Mouse (Mus musculus): Measurements from ENCODE around the gene Sox30.

Gene Sox30

GRCm38 (mm10) chr11:45979946-45980892, at the start of gene Sox30:
Gene Sox30, plus strand, starts transcription at chr11:45980310.
- DNase-seq (ENCODE audit: low spot score in 2 of 2) = peak; percentile 13 to 38

DNA sequence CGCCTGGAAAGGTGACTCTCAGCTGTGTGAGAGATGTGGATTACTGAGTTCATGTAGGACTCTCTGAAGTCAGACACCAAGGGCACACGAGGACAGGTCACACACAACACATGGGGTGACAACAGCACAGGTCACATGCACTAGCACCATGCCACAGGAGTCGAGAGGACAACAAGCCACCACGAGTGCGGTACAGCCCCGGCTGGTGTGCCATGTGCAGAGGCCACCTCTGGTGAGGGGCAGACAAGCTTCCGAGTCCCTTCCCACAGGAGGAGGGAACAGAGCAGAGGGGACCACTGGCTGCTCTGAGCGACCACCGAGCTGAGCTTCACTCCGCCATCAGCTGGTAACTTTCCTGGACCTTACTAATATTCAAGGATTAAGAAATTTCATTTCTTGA, 47.3 kb upstream of the Sox30 start:
- DNase-seq (ENCODE audit: low spot score in 2 of 2) = no peak

GRCm38 (mm10) chr11:45937478-45937877, 42.6 kb upstream of the Sox30 start:
- no peak for DNase-seq (ENCODE audit: low spot score in 2 of 2)

- no peak for DNase-seq (ENCODE audit: low spot score in 2 of 2)
Measured at GRCm38 (mm10) chr11:45938917-45939316, 41.2 kb upstream of the Sox30 start.

GRCm38 (mm10) chr11:45942281-45942680, 37.8 kb upstream of the Sox30 start:
- no peak for DNase-seq (ENCODE audit: low spot score in 2 of 2)

GRCm38 (mm10) chr11:45943108-45943705, 36.9 kb upstream of the Sox30 start:
- no peak for DNase-seq (ENCODE audit: low spot score in 2 of 2)

DNA sequence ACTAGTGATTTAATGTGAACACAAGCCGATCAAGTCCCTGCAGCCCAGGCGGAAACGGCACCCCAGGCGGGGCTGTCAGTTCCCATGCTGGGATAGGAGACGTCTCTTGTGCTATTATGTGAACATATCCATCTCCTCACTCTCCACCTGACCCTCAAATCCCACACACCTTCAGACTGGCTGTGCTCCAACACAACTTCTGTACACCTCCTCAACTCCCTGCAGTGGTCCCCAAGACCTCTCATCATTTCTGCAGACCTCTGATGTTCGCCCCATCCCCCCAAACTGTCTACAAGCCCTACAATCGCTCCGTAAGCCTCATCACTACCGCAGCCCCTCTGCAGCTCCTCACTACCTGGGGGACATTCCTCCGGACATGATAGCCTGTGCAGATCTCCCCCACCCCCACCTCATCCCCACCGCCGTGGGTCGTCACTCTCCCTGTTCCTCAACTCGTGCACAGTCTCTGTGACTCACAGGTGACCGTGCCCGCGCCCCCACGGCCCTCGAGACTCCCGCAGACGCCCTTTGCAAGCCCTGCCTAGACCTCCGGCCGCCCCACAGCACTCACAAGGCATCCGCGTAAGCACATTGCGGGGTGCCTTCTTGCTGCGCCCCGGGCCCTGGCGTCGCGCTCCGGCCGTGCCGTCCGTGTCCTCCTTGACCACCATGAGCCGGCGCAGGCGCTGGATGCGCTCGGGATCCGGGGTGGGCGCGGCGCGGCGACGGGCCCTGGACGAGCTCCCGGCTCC, 36.0 kb upstream of the Sox30 start:
- DNase-seq (ENCODE audit: low spot score in 2 of 2) = peak in 1 of 2 experiments; percentile 16

- DNase-seq (ENCODE audit: low spot score in 2 of 2) = peak; percentile 94
Measured at GRCm38 (mm10) chr11:45944643-45945156, 35.4 kb upstream of the Sox30 start, which contains the start of gene Lsm11. Gene Lsm11, minus strand, starts transcription at chr11:45944935.

DNA sequence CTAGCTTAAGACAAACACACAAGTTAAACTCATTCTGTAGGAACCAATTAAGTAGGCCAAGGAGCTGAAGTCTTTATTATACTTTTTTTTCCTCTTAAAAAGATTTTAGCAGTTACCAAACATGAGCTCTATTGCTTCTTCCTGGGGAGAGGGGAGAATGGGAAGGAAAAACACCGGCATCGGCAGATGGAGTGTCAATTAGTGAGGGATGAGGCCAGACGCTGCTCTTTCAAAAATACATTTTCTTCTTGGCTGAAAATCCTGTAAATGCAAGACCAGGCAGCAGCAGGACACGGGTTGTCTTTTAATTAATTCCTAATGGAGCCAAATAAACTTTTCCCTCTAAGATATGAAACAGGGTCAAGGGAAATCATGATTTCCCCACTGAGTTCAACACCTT, 33.3 kb upstream of the Sox30 start:
- DNase-seq (ENCODE audit: low spot score in 2 of 2) = no peak

- DNase-seq (ENCODE audit: low spot score in 2 of 2) = no peak
Measured at GRCm38 (mm10) chr11:45947491-45947890, 32.6 kb upstream of the Sox30 start.

DNA sequence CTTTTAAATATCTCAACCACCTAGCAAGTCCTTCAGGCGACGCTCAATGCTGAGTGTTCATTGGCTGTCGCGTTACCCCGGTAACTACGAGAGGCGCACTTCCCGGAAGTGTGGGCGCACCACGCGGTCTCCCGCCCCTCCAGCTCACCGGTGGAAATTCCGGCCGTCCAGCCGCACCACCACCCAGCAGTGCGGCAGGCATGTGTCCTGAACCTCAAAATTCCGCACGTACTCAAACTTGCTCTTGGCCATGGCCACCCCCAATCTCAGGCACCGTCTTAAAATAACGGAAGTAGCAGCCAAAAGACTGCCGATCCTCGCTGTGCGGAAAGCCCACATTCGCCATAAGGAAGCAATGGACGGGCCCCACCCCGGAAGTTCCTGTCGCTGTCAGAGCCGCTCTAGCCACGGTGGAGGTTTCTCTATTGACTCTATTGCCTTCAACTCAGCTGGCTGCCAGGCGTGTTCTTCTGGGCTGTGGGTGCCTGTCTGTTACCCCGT, 24.9 kb upstream of the Sox30 start, which contains the start of gene Thg1l:
TSS of gene Thg1l (minus strand) at position 368 of the 501 bp plus-strand sequence.
- peak; percentile 90 to 91 for DNase-seq (ENCODE audit: low spot score in 2 of 2)

DNA sequence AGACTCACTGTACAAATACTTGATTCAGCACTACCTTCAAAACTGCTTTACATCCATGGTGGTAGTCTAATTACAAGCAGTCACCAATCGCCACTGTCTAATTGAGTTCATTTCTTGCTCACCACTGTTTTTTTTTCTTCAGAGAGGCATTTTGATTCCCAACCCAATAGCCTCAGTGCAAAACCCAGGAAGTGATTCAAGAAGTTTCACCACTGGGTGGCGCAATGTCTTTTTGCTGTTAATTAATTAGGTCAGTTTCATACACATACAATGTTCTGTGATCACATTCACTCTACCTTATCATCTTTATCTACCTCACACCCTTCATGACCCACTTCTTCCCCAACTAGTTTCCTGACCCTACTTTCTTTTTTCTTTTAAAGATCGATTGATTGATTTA, 20.5 kb upstream of the Sox30 start:
- DNase-seq (ENCODE audit: low spot score in 2 of 2) = no peak

- DNase-seq (ENCODE audit: low spot score in 2 of 2) = no peak
Measured at GRCm38 (mm10) chr11:45960003-45960402, 20.1 kb upstream of the Sox30 start.

DNA sequence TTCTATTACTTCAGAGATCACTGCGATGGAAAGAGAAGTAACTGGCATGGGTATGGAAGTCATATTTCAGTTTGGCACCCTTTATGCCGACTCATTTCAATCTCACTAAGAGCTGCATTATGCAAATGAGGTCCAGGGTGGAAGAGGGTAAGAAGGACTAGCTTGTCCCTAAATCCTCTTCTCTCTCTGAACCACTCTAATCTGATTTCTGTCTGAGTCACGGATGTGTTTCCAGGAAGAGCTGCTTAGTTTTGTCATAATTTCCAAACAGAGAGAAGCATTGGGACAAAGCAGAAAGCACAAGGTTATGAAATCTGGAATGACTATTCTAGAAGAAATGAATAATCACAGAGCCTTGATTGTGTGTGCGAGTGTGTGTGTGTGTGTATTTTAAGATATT, 13.2 kb upstream of the Sox30 start:
- DNase-seq (ENCODE audit: low spot score in 2 of 2) = no peak

DNA sequence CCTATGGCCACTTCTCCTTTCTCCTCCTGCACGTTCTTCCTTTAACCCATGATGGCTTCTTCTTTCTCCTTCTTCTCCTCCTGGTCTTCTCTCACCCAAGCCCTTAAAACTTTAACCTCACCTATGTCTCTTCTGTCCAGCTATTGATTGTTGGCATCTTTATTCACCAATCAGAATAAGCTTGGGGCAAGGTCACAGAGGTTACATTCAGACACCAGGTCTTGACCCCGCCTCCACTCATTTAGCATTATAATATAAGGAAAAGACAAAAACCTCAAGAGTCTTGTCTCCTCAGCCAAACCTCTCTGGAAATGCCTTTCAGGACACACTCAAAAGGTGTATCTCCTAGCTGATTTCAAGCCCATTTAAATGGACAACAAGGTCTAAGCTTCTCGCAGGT, 11.6 kb upstream of the Sox30 start:
- DNase-seq (ENCODE audit: low spot score in 2 of 2) = no peak

- DNase-seq (ENCODE audit: low spot score in 2 of 2) = no peak
Measured at GRCm38 (mm10) chr11:45973635-45974034, 6.5 kb upstream of the Sox30 start.

GRCm38 (mm10) chr11:45974466-45974865, 5.6 kb upstream of the Sox30 start:
- DNase-seq (ENCODE audit: low spot score in 2 of 2) = no peak

GRCm38 (mm10) chr11:45976061-45976460, 4.0 kb upstream of the Sox30 start:
- DNase-seq (ENCODE audit: low spot score in 2 of 2) = no peak

GRCm38 (mm10) chr11:45980893-45981253, 763 bp downstream of the Sox30 start:
- no peak for DNase-seq (ENCODE audit: low spot score in 2 of 2)

GRCm38 (mm10) chr11:45991604-45992003, 11.5 kb downstream of the Sox30 start:
- DNase-seq (ENCODE audit: low spot score in 2 of 2) = no peak

DNA sequence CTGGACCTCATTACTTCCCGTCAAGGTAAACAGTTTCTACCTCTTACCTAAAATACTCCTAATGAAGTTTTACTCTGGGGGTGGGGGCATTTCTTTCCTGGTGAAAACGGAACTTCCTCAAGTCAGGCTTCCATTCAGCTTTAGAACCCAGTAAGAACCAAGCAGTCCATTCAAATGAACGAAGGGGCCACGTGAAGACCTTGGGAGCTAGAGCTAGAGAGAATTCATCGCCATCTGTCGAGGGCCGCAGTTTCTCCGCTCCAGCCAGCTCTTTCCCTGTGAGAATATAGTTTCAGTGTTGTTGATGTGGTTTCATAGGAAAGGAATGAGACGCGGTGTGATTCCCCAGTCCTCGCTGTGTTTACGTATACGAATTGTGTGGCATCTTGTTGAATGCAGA, 12.0 kb downstream of the Sox30 start:
- no peak for DNase-seq (ENCODE audit: low spot score in 2 of 2)

DNA sequence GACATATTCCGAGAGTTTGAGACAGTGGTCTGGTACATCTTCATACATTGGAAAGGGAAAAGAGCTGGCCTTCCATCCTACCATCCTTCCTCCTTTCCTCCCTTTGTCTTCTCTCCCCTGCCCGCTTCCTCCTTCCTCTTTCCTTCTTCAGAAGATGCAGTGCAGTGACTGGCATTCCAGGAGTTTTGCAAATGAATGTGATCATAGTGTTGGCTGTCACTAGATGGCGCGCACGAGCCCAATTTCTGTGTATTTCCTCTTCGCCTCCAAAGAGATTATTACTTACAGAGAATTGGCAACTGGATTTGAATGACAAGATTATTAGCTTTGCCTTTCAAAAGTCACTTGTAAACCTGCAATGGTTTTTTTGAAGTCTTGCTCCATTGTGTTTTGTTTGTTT, 36.0 kb downstream of the Sox30 start:
- DNase-seq (ENCODE audit: low spot score in 2 of 2) = peak; percentile 26 to 32

Data from spleen, postnatal 36 days (tissue).